Mouse (Mus musculus) CD8-positive naive resting alpha-beta T cell, adult 2 months (primary cell): Measurements from ENCODE around the gene Rpusd1.

Source experiments
- DNase-seq, 2 experiments: peaks; one replicate each; pipeline ENCODE4 v3.0.0; 2022; ENCODE audit warnings: low read depth in 2 of 2, low spot score in 2 of 2

Rpusd1 gene

DNA sequence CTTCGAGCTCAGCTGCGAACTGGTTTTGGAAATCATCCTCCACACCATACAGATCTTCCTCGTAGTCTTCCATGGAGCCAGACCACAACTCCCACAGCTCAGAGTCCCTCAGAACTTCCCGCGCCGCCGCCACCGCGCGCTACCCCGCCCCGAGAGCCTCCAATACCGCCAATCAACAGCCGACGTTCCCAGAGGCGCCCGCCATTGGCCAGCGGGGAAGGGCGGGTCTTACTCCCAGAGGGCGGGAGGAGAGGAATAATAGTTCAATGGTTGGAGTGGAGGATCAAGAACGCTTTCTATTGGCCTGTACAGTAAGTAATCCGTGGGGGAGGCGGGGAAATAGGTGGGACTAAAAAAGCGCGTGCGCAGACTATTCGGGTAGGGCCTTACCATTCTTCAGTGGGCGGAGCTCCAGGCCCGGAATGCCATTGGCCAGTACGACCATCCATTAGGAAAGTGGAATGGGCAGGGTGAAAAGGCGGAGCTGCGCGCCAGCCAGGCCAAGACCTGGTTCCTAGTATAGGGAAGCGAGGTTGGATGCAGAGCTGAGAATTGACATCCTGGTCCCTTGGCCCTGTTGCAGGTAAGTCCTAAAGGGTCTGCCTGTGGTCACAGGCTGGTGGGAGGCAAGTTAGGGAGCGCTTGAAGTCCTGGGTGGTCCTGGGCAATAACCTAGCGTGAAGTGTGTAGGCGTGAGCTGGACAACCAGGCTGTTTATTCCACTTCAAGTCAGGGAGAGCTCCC is at the start of gene Rpusd1, which contains the start of gene Chtf18:
TSS of gene Rpusd1 (plus strand) at position 406 of the 744 bp plus-strand sequence.
TSS of gene Chtf18 (minus strand) at position 155 of the 744 bp plus-strand sequence.
- peak; percentile 92 to 96 for DNase-seq

DNA sequence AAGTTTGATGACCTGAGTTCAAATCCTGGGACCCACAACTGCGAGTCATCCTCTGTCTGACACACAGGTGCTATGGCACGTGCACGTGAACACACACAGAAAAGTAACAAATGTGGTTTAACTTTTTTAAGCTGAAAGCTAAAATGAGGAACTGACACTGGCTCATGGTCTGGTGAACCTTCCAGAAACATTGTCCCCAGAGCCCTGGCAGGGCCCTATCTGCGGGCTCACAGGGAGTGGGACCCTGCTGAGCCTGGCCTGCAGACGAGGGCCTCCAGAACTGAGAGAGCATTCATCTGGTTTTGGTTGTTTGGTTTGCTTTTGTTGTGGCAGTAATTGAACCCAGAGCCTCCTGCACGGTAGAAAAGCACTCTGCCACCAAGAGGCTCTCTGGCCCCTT is 49.5 kb upstream of the Rpusd1 start:
- no peak for DNase-seq

DNA sequence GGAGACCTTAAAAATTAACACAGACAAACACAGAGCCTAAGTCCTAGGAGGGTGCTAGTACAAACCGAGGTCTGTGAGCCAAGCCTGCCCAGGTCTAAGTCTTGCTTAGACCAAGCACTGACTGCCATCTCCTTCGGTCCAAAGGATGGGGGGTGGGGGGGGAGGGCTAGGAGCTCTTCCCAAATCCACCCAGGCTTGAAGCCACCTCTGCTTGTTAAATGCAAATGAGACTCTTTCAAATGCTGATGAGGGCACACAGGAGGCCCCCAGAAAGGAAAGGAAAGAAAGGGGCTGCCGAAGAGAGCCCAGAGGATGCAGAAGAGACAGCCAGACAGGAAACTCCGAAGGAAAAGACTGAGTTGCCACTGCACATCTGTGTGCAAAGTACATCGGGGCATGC is 47.7 kb upstream of the Rpusd1 start:
- no peak for DNase-seq

DNA sequence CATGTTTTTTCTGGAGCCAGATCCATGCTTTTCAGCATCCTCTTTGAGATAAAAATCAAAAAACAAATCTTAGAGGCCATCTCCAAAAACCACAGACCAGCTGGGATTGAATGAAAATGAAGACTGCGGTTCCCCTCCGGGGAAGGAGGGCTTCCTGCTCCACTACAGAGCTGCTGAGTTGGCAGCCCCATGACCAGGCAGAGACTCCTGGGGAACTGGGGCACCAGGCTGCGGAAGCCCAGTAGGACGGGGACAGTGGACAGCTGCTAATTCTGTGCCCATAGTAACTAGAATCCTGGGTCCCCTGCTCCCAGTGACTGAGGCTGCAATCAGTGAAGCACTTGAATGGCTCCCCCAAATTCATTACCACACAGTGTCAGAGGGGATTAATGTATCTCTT is 45.8 kb upstream of the Rpusd1 start:
- no peak for DNase-seq

DNA sequence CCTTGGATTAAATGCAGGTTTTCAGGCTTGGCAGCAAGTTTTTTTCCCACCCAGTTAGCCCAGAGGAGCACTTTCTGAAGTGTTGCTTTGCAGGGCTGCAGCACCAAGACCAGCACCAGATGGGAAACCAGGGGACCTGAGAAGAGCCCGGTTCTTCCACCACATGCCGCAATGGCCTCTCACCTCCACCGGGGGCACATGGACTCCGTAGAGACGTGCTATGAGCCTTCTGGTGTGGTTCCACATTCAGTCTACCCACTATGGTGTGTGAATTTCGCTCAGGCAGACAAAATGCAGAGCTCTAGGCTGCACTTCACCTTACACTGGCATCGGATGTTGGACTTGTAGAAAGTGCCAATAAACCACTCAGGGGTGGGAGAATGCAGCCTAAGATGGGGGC is 41.1 kb upstream of the Rpusd1 start:
- DNase-seq, result no peak

DNA sequence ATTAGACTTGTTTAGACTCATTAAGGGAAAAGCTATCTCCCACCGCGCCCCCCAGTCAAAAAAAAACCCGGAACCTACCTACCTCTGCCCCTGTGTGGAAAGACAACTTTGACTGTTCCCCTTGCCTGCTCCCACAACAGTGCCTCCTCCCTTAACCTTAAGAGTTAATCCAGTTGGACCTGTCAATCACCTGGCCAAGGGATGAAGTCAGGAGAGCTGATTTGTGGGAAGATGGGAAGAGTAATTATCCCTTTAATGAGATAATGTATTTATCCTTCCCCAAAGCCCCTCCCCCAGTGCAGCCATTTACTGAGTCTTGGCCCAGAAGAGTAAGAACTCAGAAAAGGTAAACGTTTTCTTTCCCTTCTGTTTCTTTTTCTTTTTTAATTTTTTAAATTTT is 38.5 kb upstream of the Rpusd1 start:
- DNase-seq, result no peak

DNA sequence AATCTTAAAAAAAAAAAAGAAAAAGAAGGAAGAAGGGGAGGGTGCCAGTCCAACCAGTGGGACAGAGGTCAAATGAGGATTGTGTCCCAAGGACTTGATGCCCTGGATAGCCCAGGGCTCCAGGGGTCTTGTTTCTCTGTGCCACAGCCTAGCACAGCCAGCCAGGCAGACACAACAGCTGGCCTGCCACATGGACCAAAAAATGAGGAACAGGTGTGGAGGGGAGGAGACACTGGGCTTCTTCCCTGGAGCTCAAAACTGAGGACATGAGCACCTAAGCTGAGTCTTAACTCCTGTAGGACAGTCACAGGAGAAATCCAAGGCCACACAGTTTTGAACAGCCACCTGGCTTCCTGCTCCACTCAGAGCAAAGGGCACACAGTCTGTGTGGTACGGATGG is 31.2 kb upstream of the Rpusd1 start:
- no peak for DNase-seq

DNA sequence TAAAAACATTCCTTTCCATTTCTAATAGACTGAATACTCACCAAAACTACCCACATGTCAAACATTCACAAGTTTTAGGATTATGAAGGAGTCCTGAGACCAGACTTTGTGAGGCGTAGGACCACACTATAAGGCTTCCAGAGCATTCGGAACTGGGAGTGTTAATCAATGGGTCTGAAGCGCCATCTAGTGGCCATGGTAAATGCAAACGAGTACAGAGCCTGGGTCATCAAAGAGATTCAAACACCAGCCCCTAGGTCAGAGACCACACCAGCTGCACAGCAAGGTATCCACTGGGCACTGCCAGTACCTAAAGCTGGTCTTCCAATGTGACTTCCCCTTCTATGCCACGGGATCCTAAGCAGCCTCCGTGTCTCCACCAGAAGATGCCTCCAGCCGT is 29.0 kb upstream of the Rpusd1 start:
- DNase-seq, result peak; percentile 53 to 70

DNA sequence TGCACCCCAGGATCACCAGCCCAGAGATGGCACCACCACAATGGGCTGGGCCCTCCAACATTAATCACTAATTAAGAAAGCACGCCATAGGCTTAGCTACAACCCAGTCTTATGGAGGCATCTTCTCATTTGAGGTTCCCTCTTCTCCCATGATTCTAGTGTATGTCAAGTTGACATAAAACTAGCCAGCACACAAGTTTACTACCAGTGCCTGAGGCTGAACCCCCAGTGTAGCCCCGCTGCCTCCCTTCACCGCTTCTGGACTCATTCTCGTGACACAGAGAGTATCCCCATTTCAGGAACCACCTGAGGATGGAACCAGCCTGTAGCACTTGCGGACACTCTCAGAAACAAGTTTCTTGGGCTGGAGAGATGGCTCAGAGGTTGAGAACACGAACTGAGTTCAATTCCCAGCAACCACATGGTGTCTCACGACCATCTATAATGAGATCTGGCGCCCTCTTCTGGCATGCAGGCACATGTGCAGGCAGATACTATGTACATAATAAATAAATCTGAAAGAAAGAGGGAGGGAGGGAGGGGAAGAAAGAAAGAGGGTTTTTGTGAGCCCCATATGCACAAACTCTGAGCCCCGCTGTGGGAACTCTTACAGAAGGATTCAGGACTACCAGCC is 26.5 kb upstream of the Rpusd1 start:
- DNase-seq, result no peak

DNA sequence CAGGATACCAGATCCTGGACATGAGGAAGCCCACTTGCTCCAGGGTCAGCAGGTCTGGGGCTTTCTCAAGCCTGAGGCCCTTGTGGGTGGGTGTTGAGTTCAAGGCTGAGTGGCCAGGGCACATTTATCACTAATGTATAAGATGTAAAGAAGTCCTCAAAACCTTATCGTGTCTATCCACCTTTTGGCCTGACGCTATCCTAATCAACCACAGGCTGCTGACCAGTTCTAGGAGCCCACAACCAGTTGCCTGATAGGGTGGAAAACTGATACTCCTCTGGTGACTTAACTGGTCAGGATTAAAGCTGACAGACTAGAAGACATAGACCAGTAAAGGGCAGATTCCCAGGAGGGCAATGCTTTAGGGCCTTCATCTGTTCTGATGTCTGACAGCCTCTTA is 17.5 kb upstream of the Rpusd1 start:
- no peak for DNase-seq

DNA sequence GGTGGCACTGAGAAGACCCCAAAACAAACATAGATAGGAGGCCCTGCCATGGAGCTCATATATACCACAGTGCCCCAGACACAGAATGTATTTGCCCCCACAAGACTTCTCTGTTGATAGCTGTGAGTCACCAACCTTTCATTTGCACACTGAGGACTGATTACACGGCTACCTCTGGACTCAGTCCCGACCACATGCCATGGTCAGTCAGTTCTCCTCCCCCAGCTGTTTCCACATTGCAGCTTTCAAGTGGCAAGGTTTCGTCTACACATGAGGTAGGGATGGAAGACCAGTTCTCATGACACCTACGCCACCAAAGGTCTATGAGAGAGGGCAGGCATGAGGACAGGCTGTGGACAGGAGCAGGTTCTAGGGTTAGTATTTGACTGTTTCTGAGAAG is 16.3 kb upstream of the Rpusd1 start:
- no peak for DNase-seq

DNA sequence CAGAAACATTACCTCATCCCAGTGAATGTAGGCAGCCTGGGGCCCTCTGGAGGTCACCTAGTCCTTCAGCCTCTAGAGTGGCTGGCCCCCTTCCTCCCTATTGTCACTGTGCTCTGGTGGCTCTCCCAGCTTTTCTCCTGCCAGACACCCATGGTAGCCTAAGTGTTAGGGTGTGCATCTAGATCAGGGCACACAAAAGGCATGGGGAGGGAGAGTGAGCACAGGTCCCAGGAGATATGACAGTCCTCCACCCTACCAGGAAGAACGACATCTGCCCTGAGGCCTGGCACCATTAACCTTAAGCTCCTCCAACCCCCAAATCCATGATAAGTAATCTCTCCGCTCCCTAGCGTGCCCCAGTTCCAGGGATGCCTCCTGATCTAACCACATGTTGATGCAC is 11.8 kb upstream of the Rpusd1 start:
- DNase-seq, result no peak

DNA sequence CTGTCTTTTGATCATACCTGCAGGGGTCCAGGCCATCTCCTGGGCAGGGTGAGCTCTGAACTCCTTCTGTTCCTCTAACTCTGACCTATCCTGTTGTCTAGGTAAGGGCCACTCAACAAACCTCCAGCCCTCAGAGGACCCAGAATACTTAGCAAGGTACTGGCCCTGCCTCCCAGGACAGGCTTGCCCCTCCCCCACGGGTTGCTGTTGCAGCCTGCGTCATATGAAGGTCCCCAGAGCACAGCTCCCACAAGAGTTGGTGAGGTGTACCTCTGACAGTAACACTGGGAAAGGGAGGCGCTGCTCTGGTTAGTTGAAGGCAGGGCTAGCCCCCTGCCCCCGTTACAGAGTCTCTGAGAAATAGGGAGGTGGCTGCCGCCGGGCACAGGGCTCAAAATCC is 11.3 kb upstream of the Rpusd1 start:
- no peak for DNase-seq

DNA sequence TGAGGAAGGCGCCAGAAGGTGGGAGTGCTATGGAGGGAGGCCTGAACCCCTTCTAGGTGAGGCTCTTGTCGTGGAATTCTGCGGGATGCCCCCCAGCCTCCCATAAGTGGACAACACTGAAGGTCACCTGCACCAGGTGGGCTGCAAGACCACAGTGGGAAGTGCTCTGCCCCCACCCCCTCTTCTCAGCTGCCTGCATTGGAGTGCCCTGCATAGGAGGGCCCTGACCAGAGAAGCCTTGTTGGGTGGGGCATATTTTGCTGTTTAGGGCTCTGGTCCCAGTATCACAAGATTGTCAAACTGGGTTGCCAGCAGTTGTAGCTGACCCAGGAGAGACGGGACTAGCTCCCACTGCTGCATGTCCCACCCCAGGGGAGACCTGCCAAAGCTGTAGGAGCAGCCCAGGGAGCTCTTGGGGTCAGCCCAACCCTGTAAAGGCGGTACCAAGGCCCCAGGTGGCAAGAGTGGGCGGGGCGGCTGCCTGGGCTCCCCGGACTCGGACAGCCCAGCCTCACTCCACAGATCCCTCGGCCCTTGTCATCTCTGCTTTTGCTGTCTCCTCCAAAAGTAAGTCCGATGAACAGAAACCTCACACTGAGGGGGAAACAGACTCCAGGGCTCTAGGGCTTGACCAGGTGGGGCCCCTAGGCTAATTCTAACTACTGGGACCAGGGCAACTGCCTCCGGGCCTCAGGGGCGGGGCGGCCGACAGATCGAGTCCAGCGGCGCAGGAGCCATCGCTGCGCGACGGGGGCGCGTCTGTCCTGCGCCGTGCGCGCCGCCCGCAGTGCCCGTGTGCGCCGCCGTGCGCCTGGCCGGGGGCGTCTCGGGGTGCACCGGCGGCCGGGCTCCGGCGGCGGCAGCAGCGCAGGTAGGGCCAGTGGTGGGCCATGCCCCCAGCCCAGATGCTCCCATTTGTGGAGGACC is 10.5 kb upstream of the Rpusd1 start, which contains the start of gene Gng13:
TSS of gene Gng13 (plus strand) at position 461 of the 927 bp plus-strand sequence.
- no peak for DNase-seq

DNA sequence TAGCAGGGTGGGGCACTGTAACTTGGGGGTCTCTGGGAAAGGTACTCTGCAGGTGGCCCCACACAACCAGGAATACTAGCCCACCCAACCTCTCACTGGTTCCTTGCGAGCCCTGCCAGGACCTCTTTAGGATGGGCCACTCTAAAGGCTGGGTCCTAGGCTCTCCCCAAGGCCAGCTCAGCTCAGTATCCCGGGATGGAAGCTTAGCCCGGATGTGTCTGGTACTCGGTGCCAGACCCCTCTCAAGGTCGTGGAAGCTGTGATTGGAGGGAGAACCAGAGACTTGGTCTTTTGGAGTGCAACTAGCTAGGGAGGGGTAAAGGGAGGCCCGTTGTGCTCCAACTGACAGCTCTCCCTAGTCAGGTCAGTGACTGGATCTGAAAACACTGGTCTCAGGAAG is 9.8 kb upstream of the Rpusd1 start:
- DNase-seq, result no peak

DNA sequence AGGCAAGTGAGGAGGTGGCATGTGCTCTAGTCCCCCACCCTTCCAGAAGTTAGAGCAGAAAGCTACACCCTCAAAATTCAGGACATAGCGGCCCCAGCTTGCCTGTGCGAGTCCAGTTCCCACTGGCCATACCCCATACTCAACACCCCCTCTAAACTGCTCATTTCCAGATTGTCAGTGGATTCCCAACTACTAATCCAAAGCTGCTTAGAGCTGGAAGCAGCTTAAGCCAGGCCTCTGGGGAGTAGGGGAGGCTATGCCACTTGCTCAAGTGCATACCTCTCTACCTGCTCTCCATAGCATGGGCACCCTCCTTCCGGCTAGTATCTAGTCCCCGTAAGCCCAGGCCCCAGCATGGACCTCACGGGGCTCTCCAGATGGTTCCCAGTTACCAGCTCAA is 6.0 kb upstream of the Rpusd1 start:
- no peak for DNase-seq

DNA sequence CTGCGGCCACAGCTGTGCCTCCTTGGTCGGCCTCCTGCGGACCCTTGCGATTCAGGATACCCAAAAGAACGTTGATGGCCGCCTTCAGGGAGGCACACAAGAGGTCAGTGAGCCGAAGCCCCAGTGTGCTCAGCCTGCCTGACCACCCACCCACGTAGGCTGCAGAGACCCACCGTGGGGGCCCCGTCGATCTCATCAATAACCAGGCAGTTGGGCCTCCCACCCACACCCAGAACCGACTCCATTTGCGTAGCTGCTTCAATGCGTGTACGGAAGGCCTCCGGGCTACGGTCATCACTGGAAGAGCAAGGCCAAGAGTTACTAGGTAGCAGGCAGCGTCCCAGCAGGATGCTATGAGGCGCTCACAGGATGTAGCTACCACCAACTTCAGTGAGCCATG is 4.0 kb upstream of the Rpusd1 start:
- no peak for DNase-seq

DNA sequence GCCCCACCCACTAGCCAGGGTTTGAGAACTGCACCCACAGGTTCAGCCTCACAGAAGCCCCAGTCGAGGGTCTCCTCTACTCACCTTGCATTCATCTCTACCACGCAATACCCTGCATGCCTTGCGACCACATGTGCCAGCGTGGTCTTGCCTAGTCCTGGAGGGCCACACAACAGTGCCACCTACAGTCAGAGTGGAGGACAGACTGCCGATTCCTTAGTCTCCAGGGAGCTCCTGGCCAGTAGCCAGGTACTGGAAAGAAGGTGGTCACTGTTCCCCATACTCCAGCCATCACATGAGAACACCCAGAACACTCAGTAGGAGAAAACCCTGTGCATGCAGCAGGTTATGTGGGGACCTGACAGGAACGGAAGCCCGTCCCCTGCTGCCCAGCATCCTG is 3.6 kb upstream of the Rpusd1 start:
- DNase-seq, result no peak

DNA sequence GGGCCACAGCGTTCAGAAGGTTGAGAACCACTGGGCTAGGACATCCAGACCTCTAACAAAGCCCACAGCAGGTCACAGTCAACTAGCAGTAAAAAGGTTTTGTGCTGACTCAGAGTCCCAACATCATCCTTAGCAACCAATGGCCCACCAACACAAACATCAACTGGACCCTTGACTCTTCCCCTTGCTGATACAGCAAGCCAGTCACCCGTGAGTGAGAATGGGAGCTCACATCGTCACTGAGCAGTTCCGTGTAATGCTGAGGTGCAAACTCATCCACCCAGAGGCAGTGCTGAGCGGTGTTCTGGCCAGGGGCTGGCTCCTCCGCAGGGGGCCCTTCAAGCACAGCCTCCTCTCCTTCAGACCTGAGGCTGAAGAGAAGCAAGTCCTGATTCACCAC is 2.2 kb upstream of the Rpusd1 start:
- DNase-seq, result no peak

DNA sequence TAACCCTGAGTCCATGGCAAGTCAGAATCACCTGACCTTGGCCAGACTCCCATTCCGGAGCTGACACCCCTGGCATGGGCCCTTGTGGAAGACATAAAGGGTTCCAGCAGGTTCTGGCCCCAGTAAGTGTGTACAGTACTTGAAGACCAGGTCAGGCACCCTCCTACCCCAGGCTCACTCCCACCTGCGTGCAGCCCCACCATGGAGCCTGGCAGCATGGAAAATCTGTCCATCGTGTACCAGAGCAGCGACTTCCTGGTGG is 470 bp downstream of the Rpusd1 start:
- DNase-seq, result no peak

DNA sequence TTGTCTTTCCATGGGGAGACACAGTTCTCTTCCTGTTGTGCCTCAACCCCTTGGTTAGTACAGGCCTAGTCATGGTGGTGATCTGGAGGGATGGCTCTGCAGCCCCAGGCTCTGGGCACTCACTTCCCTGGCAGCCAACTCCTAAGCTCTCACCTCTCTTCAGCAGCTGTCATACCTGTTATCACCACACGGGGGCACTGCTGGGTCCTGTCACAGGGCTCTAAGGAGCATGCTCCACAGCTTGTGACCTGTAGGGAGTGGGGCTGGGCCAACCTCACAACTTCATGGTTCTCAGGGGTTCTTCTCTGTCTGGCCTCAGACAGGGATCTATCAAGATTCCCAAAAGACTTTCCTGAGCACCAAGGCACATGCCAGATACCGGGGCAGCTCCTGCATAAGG is 4.6 kb downstream of the Rpusd1 start:
- peak; percentile 67 to 76 for DNase-seq

DNA sequence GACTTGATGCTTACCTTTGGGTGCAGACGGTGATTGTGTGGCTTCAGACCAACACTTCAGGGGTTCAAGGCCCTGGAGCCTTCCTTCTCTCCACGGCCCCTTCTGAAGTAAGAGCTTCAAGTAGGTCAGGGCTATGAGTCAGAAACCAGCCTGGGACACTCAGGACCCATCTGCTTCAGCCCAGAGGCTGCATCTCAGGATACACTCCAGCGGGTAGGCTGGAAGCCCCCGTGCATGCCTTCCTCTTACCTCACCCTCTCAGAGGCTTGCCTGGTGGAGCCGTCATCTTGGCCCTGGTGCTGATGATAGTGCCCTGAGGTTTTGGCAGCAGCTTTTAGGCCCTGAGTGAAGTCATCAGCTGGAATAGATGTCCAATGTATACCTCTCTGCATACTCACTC is 7.8 kb downstream of the Rpusd1 start:
- no peak for DNase-seq
